Mouse (Mus musculus) ES-E14 (cell line): ENCODE measurements around the gene Dapk1. TPM values are rescaled to one million over a fixed set of nuclear protein-coding genes. Genes with fewer than 3 reads are reported as not detected.

ENCODE experiments used
- DNase-seq: peaks from one replicate; pipeline ENCODE4 v3.0.0-alpha.2; 2013; ENCODE audit warnings: low read depth, low spot score
- H3K27ac ChIP-seq: 2 replicates; pipeline ENCODE4 v1.5.1; 2012; ENCODE audit warnings: low read depth, mild to moderate bottlenecking, low read length, moderate library complexity, mixed read lengths; ENCODE audit not compliant: poor library complexity, insufficient read depth, severe bottlenecking
- H3K36me3 ChIP-seq: 2 replicates; pipeline ENCODE4 v1.6.1; 2012; ENCODE audit warnings: mild to moderate bottlenecking, low read length, moderate library complexity, mixed read lengths; ENCODE audit not compliant: control insufficient read depth, poor library complexity, insufficient read depth, severe bottlenecking
- H3K4me1 ChIP-seq, 2 experiments: fragments of 150-350 bp in 1 of 2; sonication (generic) in 1 of 2; 2 replicates each; pipeline ENCODE4 v1.6.1; 2012; ENCODE audit warnings: low read length in 2 of 2, mild to moderate bottlenecking in 1 of 2, mixed read lengths in 1 of 2; ENCODE audit not compliant: control insufficient read depth in 2 of 2, insufficient read depth in 2 of 2, poor library complexity in 1 of 2
- H3K4me3 ChIP-seq, 2 experiments: fragments of 150-350 bp in 1 of 2; sonication (generic) in 1 of 2; 2 replicates each; pipeline ENCODE4 v1.5.1; 2012; ENCODE audit warnings: low read length in 2 of 2, low read depth in 1 of 2, mild to moderate bottlenecking in 1 of 2, mixed read lengths in 1 of 2; ENCODE audit not compliant: insufficient read depth in 1 of 2, poor library complexity in 1 of 2, severe bottlenecking in 1 of 2
- H3K9ac ChIP-seq: 2 replicates; pipeline ENCODE4 v1.6.1; 2012; ENCODE audit warnings: low read depth, mild to moderate bottlenecking, low read length, mixed read lengths; ENCODE audit not compliant: poor library complexity, insufficient read depth, severe bottlenecking
- H3K9me3 ChIP-seq: fragments of 150-350 bp; sonication (generic); 2 replicates; pipeline ENCODE4 v1.6.1; 2012; ENCODE audit warnings: low read depth, mild to moderate bottlenecking, low read length; ENCODE audit not compliant: control insufficient read depth, insufficient read depth
- CHD2 ChIP-seq: IDR thresholded peaks from 2 replicates; pipeline ENCODE4 v1.6.1; 2014; ENCODE audit warnings: mild to moderate bottlenecking, low read depth, low read length, inconsistent platforms
- HCFC1 ChIP-seq: IDR thresholded peaks from 2 replicates; pipeline ENCODE4 v1.6.1; 2012; ENCODE audit warnings: low read length, inconsistent platforms, borderline replicate concordance; ENCODE audit not compliant: insufficient read depth
- MAFK ChIP-seq: IDR thresholded peaks from 2 replicates; pipeline ENCODE4 v1.6.1; 2014; ENCODE audit warnings: mild to moderate bottlenecking, low read depth, low read length, inconsistent platforms; ENCODE audit not compliant: insufficient read depth
- ZC3H11A ChIP-seq: IDR thresholded peaks from 2 replicates; pipeline ENCODE4 v1.6.1; 2012; ENCODE audit warnings: low read depth, mild to moderate bottlenecking, inconsistent platforms, low read length, borderline replicate concordance
- ZNF384 ChIP-seq: IDR thresholded peaks from 2 replicates; pipeline ENCODE4 v1.6.1; 2012; ENCODE audit warnings: low read depth, low read length, inconsistent platforms
- in situ Hi-C, 2 experiments: fragments of 600-800 bp; cut with MboI; formaldehyde crosslinking; loops; one replicate each; pipeline ENCODE4 v1.15.1; 2025; ENCODE audit warnings: low sequenced_read_pairs in 2 of 2, inconsistent platforms in 1 of 2; ENCODE audit not compliant: unreplicated experiment in 2 of 2
- total RNA-seq: library from RNA; depleted of rRNA; stranded (reverse); fragments of 300-350 nt; gene quantifications from 2 replicates; pipeline ENCODE4 v1.2.3, GENCODE M21; 2012

The Dapk1 gene
- total RNA-seq, 1 experiment = 18.2 TPM

- Histone ChIP-seq H3K9me3 (no peaks in the 10 kb centered on the region), H3K4me1 (0 out of 4 replicates have a peak, but pooled peaks cover 0 to 2% of the 10 kb centered on the region in 2 experiments), H3K9ac (no peak overlapping the region), H3K36me3 (peaks cover 2% of the 10 kb centered on the region; the same call in 1 of the 2 replicates), H3K27ac (no peak overlapping the region), H3K4me3 (no peak overlapping the region)
- TF ChIP-seq HCFC1 = no peak
- no peak for TF ChIP-seq ZC3H11A
- TF ChIP-seq CHD2 = no peak
- no peak for TF ChIP-seq MAFK
- TF ChIP-seq ZNF384 = no peak
- in situ Hi-C loops = no loop called here
- DNase-seq = no peak
Observed at GRCm38 (mm10) chr13:60687891-60688290, 86.1 kb downstream of the Dapk1 start.

- Histone ChIP-seq H3K9ac (no peak overlapping the region), H3K27ac (no peak overlapping the region), H3K4me3 (no peak overlapping the region), H3K36me3 (no peaks in the 10 kb centered on the region; the same call in 1 of the 2 replicates), H3K9me3 (no peaks in the 10 kb centered on the region), H3K4me1 (0 out of 4 replicates have a peak, but pooled peaks cover 0 to 2% of the 10 kb centered on the region in 2 experiments)
- no peak for DNase-seq
- no peak for TF ChIP-seq ZNF384
- in situ Hi-C loops = no loop called here
Observed at GRCm38 (mm10) chr13:60690921-60691320, 89.2 kb downstream of the Dapk1 start.

DNA sequence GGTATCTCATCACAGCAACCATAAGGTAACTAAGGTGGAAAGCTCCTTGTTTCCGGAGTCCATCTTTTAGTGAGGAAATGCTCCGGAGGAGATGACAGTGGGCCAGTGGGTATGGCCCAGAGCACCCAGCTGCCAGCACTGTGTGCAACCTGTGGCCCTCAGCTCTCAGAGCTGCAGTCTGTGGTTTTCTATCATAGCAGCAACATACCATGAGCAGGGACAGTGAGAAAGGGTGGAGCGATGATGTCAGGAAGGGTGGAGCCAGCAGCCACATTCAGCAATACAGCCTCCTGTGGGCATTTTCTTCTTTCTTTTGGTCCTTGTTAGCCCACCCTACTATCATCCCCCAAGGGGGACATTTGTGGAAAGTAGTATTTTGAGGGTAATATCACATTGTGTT is 90.2 kb downstream of the Dapk1 start:
- no peak for DNase-seq
- Histone ChIP-seq H3K36me3 (no peaks in the 10 kb centered on the region; the same call in 1 of the 2 replicates), H3K4me3 (no peak overlapping the region), H3K9me3 (no peaks in the 10 kb centered on the region), H3K9ac (no peak overlapping the region), H3K27ac (no peak overlapping the region), H3K4me1 (0 out of 4 replicates have a peak, but pooled peaks cover 0 to 2% of the 10 kb centered on the region in 2 experiments)
- TF ChIP-seq ZC3H11A = no peak
- no peak for TF ChIP-seq CHD2
- no peak for TF ChIP-seq HCFC1
- in situ Hi-C loops = no loop called here

DNA sequence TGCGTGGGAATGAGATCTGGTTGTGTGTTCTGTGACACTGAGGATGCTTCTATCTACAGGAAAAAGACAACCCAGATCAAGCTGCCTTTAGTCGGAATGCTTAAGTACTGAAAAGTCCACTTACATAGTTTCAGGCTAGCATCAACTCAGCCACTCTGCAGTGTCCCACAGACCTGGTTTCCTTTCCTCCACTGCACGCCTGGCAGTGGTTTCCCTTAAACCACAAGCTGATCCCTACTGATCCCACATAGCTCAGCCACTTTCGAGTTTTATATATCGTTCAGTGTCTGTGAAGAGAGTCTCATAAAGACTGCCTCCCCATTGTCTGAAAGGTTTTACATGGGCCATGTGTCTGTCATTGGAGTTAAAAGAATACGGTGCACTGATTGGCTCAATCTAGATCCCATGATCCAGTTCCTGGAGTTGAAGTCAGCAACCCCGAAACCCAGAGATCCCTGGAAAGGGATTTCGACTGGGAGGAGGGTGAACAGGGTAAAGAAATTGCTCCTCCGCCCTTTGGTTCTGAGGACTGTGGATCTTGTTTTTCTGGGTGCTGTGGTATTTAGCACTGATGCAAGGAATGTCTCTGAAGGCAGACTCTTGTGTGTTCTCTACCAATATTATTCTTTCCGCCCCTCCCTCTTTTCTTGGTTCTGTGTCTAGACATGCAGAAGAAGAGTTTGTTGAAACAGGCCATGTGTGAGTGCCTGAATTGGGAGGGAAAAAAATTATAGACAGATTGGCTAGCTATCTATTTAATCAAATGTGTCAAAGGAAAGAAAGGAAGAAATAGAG is 93.6 kb downstream of the Dapk1 start:
- Histone ChIP-seq H3K9me3 (no peaks in the 10 kb centered on the region), H3K36me3 (no peaks in the 10 kb centered on the region), H3K4me1 (0 out of 4 replicates have a peak, but pooled peaks cover 0 to 2% of the 10 kb centered on the region in 2 experiments), H3K9ac (no peak overlapping the region), H3K27ac (no peak overlapping the region), H3K4me3 (no peak overlapping the region)
- TF ChIP-seq MAFK (no peak), ZNF384 (no peak), CHD2 (no peak), HCFC1 (no peak), ZC3H11A (no peak)
- no peak for DNase-seq
- in situ Hi-C loops = no loop called here

- in situ Hi-C loops = no loop called here
- Histone ChIP-seq H3K9ac (no peak overlapping the region), H3K27ac (no peak overlapping the region), H3K4me1 (0 out of 4 replicates have a peak, but pooled peaks cover 0 to 2% of the 10 kb centered on the region in 2 experiments), H3K36me3 (no peaks in the 10 kb centered on the region), H3K9me3 (no peaks in the 10 kb centered on the region), H3K4me3 (no peak overlapping the region)
- TF ChIP-seq ZNF384 = no peak
- TF ChIP-seq ZC3H11A = no peak
- TF ChIP-seq HCFC1 = no peak
- TF ChIP-seq MAFK = no peak
- TF ChIP-seq CHD2 = no peak
- no peak for DNase-seq
Observed at GRCm38 (mm10) chr13:60696323-60696722, 94.6 kb downstream of the Dapk1 start.
